Mouse (Mus musculus): ENCODE data around the gene Myo5c. TPM values are rescaled to one million over a fixed set of nuclear protein-coding genes. Genes with fewer than 3 reads are reported as not detected.

Myo5c gene
- total and polyA plus RNA-seq, 3 experiments, result 5.0 to 5.9 (median 5.1) TPM

GRCm38 (mm10) chr9:75304286-75304685 lies 72.5 kb downstream of the Myo5c start:
- intact Hi-C loops (cut with DNase I), result no loop called here
- H3K27ac ChIP-seq, result no peak overlapping the region
- H3K9ac ChIP-seq (ENCODE audit: low read depth, low read length), result no peak overlapping the region
- no peaks in the 10 kb centered on the region for H3K79me2 ChIP-seq (replicated peaks; ENCODE audit: control insufficient read depth, insufficient read depth, low read length)
- WGBS, result 36% methylated on average over 7 of the region's 7 CpGs
- H3K4me3 ChIP-seq, result no peak overlapping the region
- H3K27me3 ChIP-seq (ENCODE audit: control insufficient read depth, insufficient read depth, low read length), result no peaks in the 10 kb centered on the region
- DNase-seq, result no peak
- H3K4me1 ChIP-seq (ENCODE audit: control insufficient read depth, insufficient read depth, low read length), result no peaks in the 10 kb centered on the region
- H3K36me3 ChIP-seq (ENCODE audit: control insufficient read depth, insufficient read depth, low read length), result no peaks in the 10 kb centered on the region
- TF ChIP-seq POLR2A (IDR thresholded peaks at IDR 0.05; ENCODE audit: insufficient read depth, low read depth, low read length), result no peak
- TF ChIP-seq EP300 (IDR thresholded peaks at IDR 0.05; ENCODE audit: insufficient read depth, low read depth, low read length), result no peak
- no peak for TF ChIP-seq CTCF (IDR thresholded peaks at IDR 0.05)

GRCm38 (mm10) chr9:75306126-75306898 lies 74.5 kb downstream of the Myo5c start, which contains the start of gene Gnb5:
Gnb5 (plus strand) TSS chr9:75306288.
- DNase-seq, result no peak
- Histone ChIP-seq H3K9ac (ENCODE audit: low read depth, low read length) (no peak within 1 kb of the TSS), H3K4me3 (no peak within 1 kb of the TSS), H3K27me3 (ENCODE audit: control insufficient read depth, insufficient read depth, low read length) (no peaks in the 10 kb centered on the region), H3K79me2 (replicated peaks; ENCODE audit: control insufficient read depth, insufficient read depth, low read length) (no peaks in the 10 kb centered on the region), H3K27ac (no peak within 1 kb of the TSS), H3K4me1 (ENCODE audit: control insufficient read depth, insufficient read depth, low read length) (no peaks in the 10 kb centered on the region), H3K36me3 (ENCODE audit: control insufficient read depth, insufficient read depth, low read length) (no peaks in the 10 kb centered on the region)
- whole genome bisulfite sequencing, result 87% methylated on average over 11 of the region's 11 CpGs
- no peak for TF ChIP-seq EP300 (IDR thresholded peaks at IDR 0.05; ENCODE audit: insufficient read depth, low read depth, low read length)
- TF ChIP-seq CTCF (IDR thresholded peaks at IDR 0.05), result no peak
- no peak for TF ChIP-seq POLR2A (IDR thresholded peaks at IDR 0.05; ENCODE audit: insufficient read depth, low read depth, low read length)
- intact Hi-C loops (cut with DNase I), result no loop called here

GRCm38 (mm10) chr9:75307015-75307414 lies 75.2 kb downstream of the Myo5c start:
- no peak overlapping the region for H3K9ac ChIP-seq (ENCODE audit: low read depth, low read length)
- H3K4me1 ChIP-seq (ENCODE audit: control insufficient read depth, insufficient read depth, low read length), result no peaks in the 10 kb centered on the region
- intact Hi-C loops (cut with DNase I), result no loop called here
- no peaks in the 10 kb centered on the region for H3K79me2 ChIP-seq (replicated peaks; ENCODE audit: control insufficient read depth, insufficient read depth, low read length)
- H3K36me3 ChIP-seq (ENCODE audit: control insufficient read depth, insufficient read depth, low read length), result no peaks in the 10 kb centered on the region
- H3K27ac ChIP-seq, result no peak overlapping the region
- no peak overlapping the region for H3K4me3 ChIP-seq
- WGBS, result 89% methylated on average over 5 of the region's 5 CpGs
- no peaks in the 10 kb centered on the region for H3K27me3 ChIP-seq (ENCODE audit: control insufficient read depth, insufficient read depth, low read length)
- TF ChIP-seq CTCF (IDR thresholded peaks at IDR 0.05) (no peak), POLR2A (IDR thresholded peaks at IDR 0.05; ENCODE audit: insufficient read depth, low read depth, low read length) (no peak), EP300 (IDR thresholded peaks at IDR 0.05; ENCODE audit: insufficient read depth, low read depth, low read length) (no peak)
- DNase-seq, result no peak

GRCm38 (mm10) chr9:75308621-75309020 lies 76.8 kb downstream of the Myo5c start:
- no peaks in the 10 kb centered on the region for H3K27me3 ChIP-seq (ENCODE audit: control insufficient read depth, insufficient read depth, low read length)
- 53% methylated on average over 5 of the region's 5 CpGs for WGBS
- H3K36me3 ChIP-seq (ENCODE audit: control insufficient read depth, insufficient read depth, low read length), result no peaks in the 10 kb centered on the region
- H3K79me2 ChIP-seq (replicated peaks; ENCODE audit: control insufficient read depth, insufficient read depth, low read length), result no peaks in the 10 kb centered on the region
- DNase-seq, result no peak
- no peak for TF ChIP-seq CTCF (IDR thresholded peaks at IDR 0.05)
- no peak for TF ChIP-seq POLR2A (IDR thresholded peaks at IDR 0.05; ENCODE audit: insufficient read depth, low read depth, low read length)
- no peak for TF ChIP-seq EP300 (IDR thresholded peaks at IDR 0.05; ENCODE audit: insufficient read depth, low read depth, low read length)
- no peaks in the 10 kb centered on the region for H3K4me1 ChIP-seq (ENCODE audit: control insufficient read depth, insufficient read depth, low read length)
- no peak overlapping the region for H3K9ac ChIP-seq (ENCODE audit: low read depth, low read length)
- intact Hi-C loops (cut with DNase I), result no loop called here
- H3K27ac ChIP-seq, result no peak overlapping the region
- no peak overlapping the region for H3K4me3 ChIP-seq

GRCm38 (mm10) chr9:75312008-75312407 lies 80.2 kb downstream of the Myo5c start:
- TF ChIP-seq EP300 (IDR thresholded peaks at IDR 0.05; ENCODE audit: insufficient read depth, low read depth, low read length), result no peak
- TF ChIP-seq CTCF (IDR thresholded peaks at IDR 0.05), result peak; percentile 92
- no peak for TF ChIP-seq POLR2A (IDR thresholded peaks at IDR 0.05; ENCODE audit: insufficient read depth, low read depth, low read length)
- intact Hi-C loops (cut with DNase I), result loop anchor here (5.0 kb wide), 1 partner anchor 265 kb away; no protein-coding TSS in a partner anchor
- Histone ChIP-seq H3K9ac (ENCODE audit: low read depth, low read length) (no peak overlapping the region), H3K27me3 (ENCODE audit: control insufficient read depth, insufficient read depth, low read length) (no peaks in the 10 kb centered on the region), H3K4me1 (ENCODE audit: control insufficient read depth, insufficient read depth, low read length) (no peaks in the 10 kb centered on the region), H3K79me2 (replicated peaks; ENCODE audit: control insufficient read depth, insufficient read depth, low read length) (no peaks in the 10 kb centered on the region), H3K4me3 (no peak overlapping the region), H3K36me3 (ENCODE audit: control insufficient read depth, insufficient read depth, low read length) (no peaks in the 10 kb centered on the region), H3K27ac (no peak overlapping the region)
- DNase-seq, result peak; percentile 60 to 80
- 18% methylated on average over 4 of the region's 4 CpGs for WGBS

- Histone ChIP-seq H3K36me3 (ENCODE audit: control insufficient read depth, insufficient read depth, low read length) (no peaks in the 10 kb centered on the region), H3K79me2 (replicated peaks; ENCODE audit: control insufficient read depth, insufficient read depth, low read length) (no peaks in the 10 kb centered on the region), H3K27ac (no peak overlapping the region; the same call in 1 of the 2 replicates), H3K9ac (ENCODE audit: low read depth, low read length) (no peak overlapping the region), H3K27me3 (ENCODE audit: control insufficient read depth, insufficient read depth, low read length) (no peaks in the 10 kb centered on the region), H3K4me3 (no peak overlapping the region), H3K4me1 (ENCODE audit: control insufficient read depth, insufficient read depth, low read length) (no peaks in the 10 kb centered on the region)
- TF ChIP-seq EP300 (IDR thresholded peaks at IDR 0.05; ENCODE audit: insufficient read depth, low read depth, low read length) (no peak), POLR2A (IDR thresholded peaks at IDR 0.05; ENCODE audit: insufficient read depth, low read depth, low read length) (no peak), CTCF (IDR thresholded peaks at IDR 0.05) (no peak)
- intact Hi-C loops (cut with DNase I), result loop anchor here (5.0 kb wide), 1 partner anchor 266 kb away; no protein-coding TSS in a partner anchor
- WGBS, result 44% methylated on average over 11 of the region's 11 CpGs
- no peak for DNase-seq
These were observed 81.5 kb downstream of the Myo5c start for GRCm38 (mm10) chr9:75313138-75313831.

Measured in heart, adult 2 months (tissue).